Mouse (Mus musculus) heart, postnatal 0 days (tissue): ENCODE data around the gene Habp2. TPM values are rescaled to one million over a fixed set of nuclear protein-coding genes. Genes with fewer than 3 reads are reported as not detected.

ENCODE experiments used
- ATAC-seq: fragments of 200-750 bp; cut with Nextera tagmentation; 2 replicates; pipeline ENCODE4 v1.8.0; 2017; ENCODE audit warnings: low read depth, moderate number of reproducible peaks, moderate library complexity; ENCODE audit not compliant: insufficient read depth
- DNase-seq: peaks from one replicate; pipeline ENCODE4 v3.0.0-alpha.2; 2016; ENCODE audit warnings: low spot score
- H3K27ac ChIP-seq: fragments of 300-500 bp; sonication (generic); 2 replicates; pipeline ENCODE4 v1.5.1; 2014; ENCODE audit warnings: low read depth, mild to moderate bottlenecking
- H3K27me3 ChIP-seq: fragments of 300-500 bp; sonication (generic); 2 replicates; pipeline ENCODE4 v1.6.1; 2014; ENCODE audit warnings: low read length, mixed read lengths; ENCODE audit not compliant: control insufficient read depth, insufficient read depth
- H3K36me3 ChIP-seq: fragments of 300-500 bp; sonication (generic); replicated peaks from 2 replicates; pipeline ENCODE4 v1.6.1; 2014; ENCODE audit warnings: low read length, mixed read lengths; ENCODE audit not compliant: control insufficient read depth, insufficient read depth
- H3K4me1 ChIP-seq: fragments of 300-500 bp; sonication (generic); 2 replicates; pipeline ENCODE4 v1.6.1; 2014; ENCODE audit warnings: antibody characterized with exemption; ENCODE audit not compliant: control insufficient read depth, insufficient read depth
- H3K4me2 ChIP-seq: fragments of 300-500 bp; sonication (generic); 2 replicates; pipeline ENCODE4 v1.6.1; 2014; ENCODE audit warnings: low read depth, mild to moderate bottlenecking, low read length, moderate library complexity
- H3K4me3 ChIP-seq: fragments of 300-500 bp; sonication (generic); 2 replicates; pipeline ENCODE4 v1.5.1; 2014; ENCODE audit warnings: low read depth, low read length
- H3K9ac ChIP-seq: fragments of 300-500 bp; sonication (generic); replicated peaks from 2 replicates; pipeline ENCODE4 v1.6.1; 2014; ENCODE audit warnings: low read depth, low read length, mixed read lengths
- H3K9me3 ChIP-seq: fragments of 300-500 bp; sonication (generic); replicated peaks from 2 replicates; pipeline ENCODE4 v1.6.1; 2016; ENCODE audit warnings: low read length; ENCODE audit not compliant: control insufficient read depth
- CTCF ChIP-seq: IDR thresholded peaks from 2 replicates; pipeline ENCODE4 v1.5.1; 2016; ENCODE audit warnings: antibody characterized with exemption, control low read depth, low read depth
- EP300 ChIP-seq: IDR thresholded peaks from 2 replicates; pipeline ENCODE4 v1.6.1; 2016; ENCODE audit warnings: antibody characterized with exemption, low read depth
- WGBS: fragments of 180-500 bp; shearing (Covaris S2); extraction: QIAGEN DNeasy Blood & Tissue Kit; methylation state at CpG from one replicate; pipeline ENCODE4 v1.1.7; 2014; 5-methylcytosine and 5-hydroxymethylcytosine counted together
- polyA plus RNA-seq: library from polyadenylated mRNA; unstranded; fragments of >200 nt; fragmentation: Nextera tagmentation; extraction: Ambion mirVana; gene quantifications from 2 replicates; pipeline ENCODE4 v1.2.1, GENCODE M21; 2015
- total RNA-seq: library from RNA; depleted of rRNA; stranded (reverse); fragments of >200 nt; gene quantifications from 2 replicates; pipeline ENCODE4 v1.2.3, GENCODE M21; 2014; ENCODE audit warnings: low replicate concordance

The Habp2 gene
- total and polyA plus RNA-seq, 2 experiments from 2014 or later: 4.1 TPM; not detected in 1

DNA sequence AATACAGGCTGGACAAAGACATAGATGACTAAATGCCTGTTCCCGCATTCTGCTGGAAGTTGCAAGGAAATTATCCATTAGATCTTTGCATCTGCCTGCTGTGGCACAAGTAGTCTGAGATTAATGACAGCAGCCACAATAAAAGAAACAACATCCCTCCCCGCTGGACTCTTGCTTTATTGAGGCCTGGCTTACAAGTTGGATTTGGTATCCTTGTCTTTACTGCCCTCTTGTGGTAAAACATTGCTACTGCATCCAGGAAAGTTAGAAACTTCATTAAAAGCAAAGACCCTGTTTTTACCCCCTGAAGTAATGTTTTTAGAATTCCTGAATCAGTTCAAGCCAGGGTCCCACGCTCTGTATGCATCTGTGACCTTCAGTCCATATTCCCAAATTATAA lies 31.4 kb upstream of the Habp2 start:
- H3K9ac ChIP-seq: no peak overlapping the region
- no peaks in the 10 kb centered on the region for H3K4me1 ChIP-seq
- 38% methylated on average over 3 of the region's 3 CpGs for WGBS
- H3K27ac ChIP-seq: no peak overlapping the region
- DNase-seq (peak; percentile 43), ATAC-seq (no peak)
- H3K36me3 ChIP-seq: no peaks in the 10 kb centered on the region
- H3K4me3 ChIP-seq: no peak overlapping the region
- H3K4me2 ChIP-seq: no peak overlapping the region
- no peak for TF ChIP-seq EP300
- TF ChIP-seq CTCF: peak; percentile 88
- H3K27me3 ChIP-seq: no peaks in the 10 kb centered on the region
- H3K9me3 ChIP-seq: no peaks in the 10 kb centered on the region

DNA sequence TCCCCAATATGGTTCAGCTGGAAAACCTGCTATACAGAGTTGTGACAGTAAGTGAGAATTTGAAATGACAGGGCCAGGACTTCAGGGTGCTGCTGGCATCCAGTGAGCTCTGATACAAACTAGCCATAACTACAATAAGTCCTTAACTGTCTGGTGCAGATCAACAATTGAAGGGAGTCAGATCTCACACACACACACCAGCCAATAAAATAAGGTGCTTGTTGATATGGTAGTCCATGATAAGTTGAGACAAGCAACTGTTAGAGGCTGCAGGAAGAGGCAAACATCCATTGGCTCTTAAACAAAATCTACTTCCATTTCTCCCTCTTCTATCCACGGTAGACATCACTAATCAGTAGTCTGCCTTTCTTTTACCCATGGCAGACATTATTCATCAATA lies 30.7 kb upstream of the Habp2 start:
- no peak for ATAC-seq
- DNase-seq: no peak
- Histone ChIP-seq H3K4me1 (no peaks in the 10 kb centered on the region), H3K9ac (no peak overlapping the region), H3K4me2 (no peak overlapping the region), H3K36me3 (no peaks in the 10 kb centered on the region), H3K4me3 (no peak overlapping the region), H3K9me3 (no peaks in the 10 kb centered on the region), H3K27me3 (no peaks in the 10 kb centered on the region), H3K27ac (no peak overlapping the region)
- WGBS: 37% methylated on average over 1 of the region's 1 CpGs
- TF ChIP-seq EP300 (no peak), CTCF (no peak)

DNA sequence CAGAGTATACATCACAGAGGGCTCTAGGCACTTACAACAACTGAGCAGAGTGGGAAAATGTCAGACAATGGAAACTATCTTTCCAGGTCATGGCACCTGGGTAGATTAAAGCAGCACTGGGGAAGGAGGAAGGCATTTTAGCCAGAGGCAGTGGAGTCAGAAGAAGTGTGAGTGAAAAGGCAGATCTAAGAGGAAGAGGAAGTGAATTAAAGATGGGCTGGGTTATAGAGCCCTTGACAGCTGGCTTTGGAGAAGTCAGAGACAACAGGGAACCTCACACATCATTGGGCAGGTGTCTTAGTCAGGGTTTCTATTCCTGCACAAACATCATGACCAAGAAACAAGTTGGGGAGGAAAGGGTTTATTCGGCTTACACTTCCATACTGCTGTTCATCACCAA lies 30.2 kb upstream of the Habp2 start:
- Histone ChIP-seq H3K4me3 (no peak overlapping the region), H3K27ac (no peak overlapping the region)
- no peak for DNase-seq

DNA sequence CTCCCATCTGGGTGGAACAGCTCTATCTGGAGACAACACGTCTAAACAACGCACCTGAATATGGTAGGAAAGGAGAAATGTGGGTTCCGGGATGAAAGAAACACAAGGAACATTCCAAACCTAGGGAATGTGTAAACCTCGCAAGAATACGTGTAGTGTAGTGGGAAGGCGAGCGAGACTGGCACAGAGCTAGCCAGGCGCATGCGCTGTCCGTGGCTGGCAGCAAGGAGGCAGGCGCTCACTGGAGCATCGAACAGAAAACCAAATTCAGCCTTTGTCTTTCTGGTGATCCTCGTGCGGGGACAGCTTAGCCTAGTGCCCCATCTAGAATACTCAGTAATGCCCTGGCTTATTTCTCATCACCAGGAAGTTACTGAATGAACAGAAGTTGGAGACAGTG lies 23.2 kb upstream of the Habp2 start:
- Histone ChIP-seq H3K4me3 (no peak overlapping the region), H3K4me1 (no peaks in the 10 kb centered on the region), H3K9me3 (no peaks in the 10 kb centered on the region), H3K27ac (no peak overlapping the region), H3K4me2 (no peak overlapping the region), H3K27me3 (no peaks in the 10 kb centered on the region), H3K9ac (no peak overlapping the region), H3K36me3 (no peaks in the 10 kb centered on the region)
- DNase-seq: no peak
- ATAC-seq: no peak
- WGBS: 78% methylated on average over 14 of the region's 14 CpGs
- TF ChIP-seq CTCF: no peak
- no peak for TF ChIP-seq EP300

More for the DNA sequence above, 30.2 kb upstream of the Habp2 start:
- Histone ChIP-seq H3K4me2 (no peak overlapping the region), H3K36me3 (no peaks in the 10 kb centered on the region), H3K9me3 (no peaks in the 10 kb centered on the region), H3K4me1 (no peaks in the 10 kb centered on the region), H3K27me3 (no peaks in the 10 kb centered on the region), H3K9ac (no peak overlapping the region)
- WGBS: no CpG with 5 or more reads among the region's 1 CpGs
- no peak for ATAC-seq
- no peak for TF ChIP-seq EP300
- TF ChIP-seq CTCF: no peak

DNA sequence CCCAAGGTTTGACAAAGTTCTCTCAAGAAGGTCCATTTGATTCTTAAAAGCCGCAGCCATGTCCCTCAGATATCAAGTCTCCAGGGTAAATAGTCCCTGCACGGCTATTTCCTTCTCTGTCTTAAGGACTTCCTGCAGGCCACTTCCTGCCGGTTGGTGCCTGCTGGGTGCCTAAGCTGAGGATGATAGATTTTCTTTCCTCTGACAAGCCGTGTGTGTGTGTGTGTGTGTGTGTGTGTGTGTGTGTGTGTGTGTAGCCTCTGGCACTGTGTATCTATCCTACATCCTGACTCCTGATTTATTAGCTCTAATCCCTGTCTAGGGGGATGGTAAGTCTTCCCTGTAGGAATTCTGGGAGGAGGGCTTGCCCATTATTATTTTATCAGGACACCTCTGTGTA lies 22.8 kb upstream of the Habp2 start:
- Histone ChIP-seq H3K27me3 (no peaks in the 10 kb centered on the region), H3K4me1 (no peaks in the 10 kb centered on the region), H3K4me2 (no peak overlapping the region), H3K27ac (no peak overlapping the region; the same call in 1 of the 2 replicates), H3K4me3 (no peak overlapping the region), H3K9me3 (no peaks in the 10 kb centered on the region), H3K36me3 (no peaks in the 10 kb centered on the region), H3K9ac (no peak overlapping the region)
- ATAC-seq (no peak), DNase-seq (no peak)
- no peak for TF ChIP-seq CTCF
- TF ChIP-seq EP300: no peak
- 36% methylated on average over 4 of the region's 4 CpGs for WGBS

DNA sequence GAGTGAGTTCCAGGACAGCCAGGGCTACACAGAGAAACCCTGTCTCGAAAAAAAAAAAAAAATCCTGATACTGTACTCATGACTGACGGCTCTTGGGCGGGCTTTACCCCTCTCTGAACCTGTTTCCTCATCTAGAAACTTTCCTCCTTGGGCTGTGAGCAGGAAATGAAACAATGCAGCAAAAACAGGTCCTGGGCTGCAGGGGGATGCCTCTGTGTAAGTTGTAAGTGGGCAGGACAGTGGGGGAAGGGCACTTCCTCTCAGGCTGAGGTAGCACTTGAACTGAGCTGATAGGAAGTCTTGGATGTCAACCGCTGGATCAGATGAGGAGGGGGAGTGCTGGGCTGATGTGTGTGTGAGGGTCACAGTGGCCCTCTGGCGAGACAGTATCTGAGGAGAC lies 21.8 kb upstream of the Habp2 start:
- peak; percentile 26 for DNase-seq
- Histone ChIP-seq H3K9me3 (no peaks in the 10 kb centered on the region), H3K36me3 (no peaks in the 10 kb centered on the region), H3K4me2 (no peak overlapping the region), H3K27ac (no peak overlapping the region), H3K27me3 (no peaks in the 10 kb centered on the region), H3K4me3 (no peak overlapping the region), H3K9ac (no peak overlapping the region), H3K4me1 (no peaks in the 10 kb centered on the region)
- WGBS: 54% methylated on average over 5 of the region's 5 CpGs
- TF ChIP-seq CTCF (no peak), EP300 (no peak)
- ATAC-seq: peak; percentile 34; the same call in 1 of the 2 replicates
